Mouse (Mus musculus): Measurements from ENCODE around the gene Znhit1. TPM values are rescaled to one million over a fixed set of nuclear protein-coding genes. Genes with fewer than 3 reads are reported as not detected.

Gene Znhit1
- total RNA-seq, 2 experiments from 2014 or later = 61.2 to 79.6 TPM

DNA sequence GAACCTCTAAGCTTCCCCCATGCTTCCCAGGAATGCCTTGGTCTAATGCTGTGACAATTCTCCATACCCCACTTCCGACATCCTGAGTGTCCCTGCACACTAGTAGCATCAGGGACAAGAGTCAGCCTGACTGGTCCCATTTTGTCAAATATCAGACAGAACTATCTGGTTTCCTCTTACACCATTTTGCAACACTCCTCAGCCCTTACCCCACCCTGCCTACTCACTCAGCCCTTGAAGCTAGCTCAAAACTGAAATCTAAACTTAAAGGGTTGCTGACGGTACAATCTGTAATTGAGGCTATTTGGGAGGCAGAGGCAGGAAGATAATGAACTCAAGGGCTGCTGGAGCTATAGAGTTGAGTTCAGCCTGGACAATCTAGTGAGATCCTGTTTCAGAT lies 8.1 kb downstream of the Znhit1 start:
- DNase-seq = no peak
- TF ChIP-seq CTCF (IDR thresholded peaks at IDR 0.05) = no peak
- no peak overlapping the region for H3K27ac ChIP-seq
- no peak overlapping the region for H3K4me3 ChIP-seq
- intact Hi-C loops (cut with DNase I) = no loop called here

- no peak for DNase-seq
- intact Hi-C loops (cut with DNase I) = no loop called here
- no peak overlapping the region for H3K27ac ChIP-seq
- no peak for TF ChIP-seq CTCF (IDR thresholded peaks at IDR 0.05)
- H3K4me3 ChIP-seq = no peak overlapping the region
Observed at GRCm38 (mm10) chr5:136977769-136978168, 10.1 kb downstream of the Znhit1 start.

DNA sequence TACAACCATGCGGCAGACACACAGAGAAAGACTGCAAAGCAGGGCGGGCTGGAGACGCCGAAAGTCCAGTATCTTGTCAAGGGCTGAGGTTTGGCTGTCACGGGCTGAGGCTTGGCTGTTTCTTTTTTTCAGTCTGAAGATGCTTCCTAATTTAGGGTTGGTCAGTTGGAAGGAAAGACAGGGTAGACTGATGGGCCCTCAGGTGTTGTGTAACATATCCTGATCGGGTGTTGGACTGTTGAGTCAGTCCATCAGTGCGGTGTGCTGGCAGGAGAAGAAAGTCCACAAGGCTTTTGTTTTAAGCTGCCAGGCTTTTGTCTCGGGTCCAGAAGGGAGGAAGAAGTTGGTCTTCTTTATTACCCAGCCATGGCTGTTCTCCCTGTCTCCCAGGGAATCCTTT lies 14.2 kb downstream of the Znhit1 start:
- TF ChIP-seq CTCF (IDR thresholded peaks at IDR 0.05) = no peak
- no peak overlapping the region for H3K4me3 ChIP-seq

DNA sequence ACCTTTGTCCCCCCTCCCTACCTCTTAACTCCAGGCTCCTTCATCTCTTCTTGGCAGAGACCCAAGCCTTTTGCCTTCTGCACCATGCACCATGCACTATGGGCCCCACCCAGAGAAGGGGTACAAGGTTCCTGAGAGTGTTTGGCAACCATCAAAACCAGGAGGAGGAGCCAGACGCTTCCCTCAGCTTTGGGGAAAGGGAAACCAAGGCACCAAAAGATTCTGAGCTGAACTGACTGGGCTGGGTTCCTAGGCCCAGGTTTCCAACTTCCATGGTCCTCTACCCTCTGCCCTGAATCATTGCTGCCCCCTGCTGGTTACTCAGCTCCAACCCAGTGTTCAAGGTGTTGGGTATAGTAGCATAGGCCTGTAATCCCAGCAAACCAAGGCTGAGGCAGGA lies 17.1 kb downstream of the Znhit1 start:
- intact Hi-C loops (cut with DNase I) = loop anchor here (1.0 kb wide), 1 partner anchor 41 kb away; no protein-coding TSS in a partner anchor
- no peak overlapping the region for H3K27ac ChIP-seq
- peak; percentile 81 for DNase-seq
- peak; percentile 83 for TF ChIP-seq CTCF (IDR thresholded peaks at IDR 0.05)
- no peak overlapping the region for H3K4me3 ChIP-seq

More for the DNA sequence above, 14.2 kb downstream of the Znhit1 start:
- intact Hi-C loops (cut with DNase I) = no loop called here
- H3K27ac ChIP-seq = no peak overlapping the region
- DNase-seq = no peak

- no peak for TF ChIP-seq CTCF (IDR thresholded peaks at IDR 0.05)
- peak overlapping the region; percentile 86 for H3K27ac ChIP-seq
- intact Hi-C loops (cut with DNase I) = no loop called here
- H3K4me3 ChIP-seq = peak overlapping the region; percentile 63
- peak; percentile 84 for DNase-seq
Observed at GRCm38 (mm10) chr5:136967592-136967991, 20.2 kb downstream of the Znhit1 start.

DNA sequence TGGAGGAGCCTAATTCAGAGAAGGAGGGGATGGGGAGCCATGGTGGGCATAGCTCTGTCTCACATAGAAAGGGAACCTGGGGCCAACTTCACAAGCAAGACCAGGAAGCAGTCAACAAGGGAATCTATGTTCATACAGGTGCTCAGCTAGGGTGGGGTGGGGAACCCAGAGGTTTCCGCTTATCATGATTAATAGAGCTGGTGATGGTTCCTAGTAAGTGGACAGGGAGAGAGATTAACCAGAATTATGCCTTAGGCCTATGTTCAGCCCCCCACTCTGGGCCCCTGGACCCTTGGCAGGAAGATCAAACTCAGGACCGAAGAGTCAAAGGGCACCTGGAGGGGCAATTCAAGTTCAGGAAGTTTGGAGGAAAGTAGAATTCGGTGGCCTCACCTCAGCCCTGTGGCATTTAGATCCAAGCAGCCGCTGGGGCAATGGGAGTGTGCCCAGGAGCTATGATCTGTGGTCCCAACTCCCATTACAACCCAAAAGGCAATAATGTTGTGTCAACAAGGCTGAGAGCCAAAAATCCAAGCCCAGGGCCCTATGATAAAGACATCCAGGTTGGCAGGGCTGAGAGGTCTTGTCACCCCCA lies 20.9 kb downstream of the Znhit1 start:
- H3K4me3 ChIP-seq = peak overlapping the region; percentile 63
- no peak for DNase-seq
- H3K27ac ChIP-seq = peak overlapping the region; percentile 86
- intact Hi-C loops (cut with DNase I) = no loop called here
- TF ChIP-seq CTCF (IDR thresholded peaks at IDR 0.05) = no peak

GRCm38 (mm10) chr5:136966331-136966730 lies 21.5 kb downstream of the Znhit1 start, which contains the start of gene Cldn15:
TSS of gene Cldn15 (plus strand) at chr5:136966616.
- peak within 1 kb of the TSS; percentile 86 for H3K27ac ChIP-seq
- no peak for TF ChIP-seq CTCF (IDR thresholded peaks at IDR 0.05)
- peak; percentile 43 for DNase-seq
- peak within 1 kb of the TSS; percentile 63 for H3K4me3 ChIP-seq
- intact Hi-C loops (cut with DNase I) = no loop called here

- no peak for DNase-seq
- H3K27ac ChIP-seq = peak overlapping the region; percentile 86
- peak overlapping the region; percentile 36 for H3K4me3 ChIP-seq
- intact Hi-C loops (cut with DNase I) = no loop called here
- TF ChIP-seq CTCF (IDR thresholded peaks at IDR 0.05) = no peak
Observed at GRCm38 (mm10) chr5:136965686-136966085, 22.1 kb downstream of the Znhit1 start.

DNA sequence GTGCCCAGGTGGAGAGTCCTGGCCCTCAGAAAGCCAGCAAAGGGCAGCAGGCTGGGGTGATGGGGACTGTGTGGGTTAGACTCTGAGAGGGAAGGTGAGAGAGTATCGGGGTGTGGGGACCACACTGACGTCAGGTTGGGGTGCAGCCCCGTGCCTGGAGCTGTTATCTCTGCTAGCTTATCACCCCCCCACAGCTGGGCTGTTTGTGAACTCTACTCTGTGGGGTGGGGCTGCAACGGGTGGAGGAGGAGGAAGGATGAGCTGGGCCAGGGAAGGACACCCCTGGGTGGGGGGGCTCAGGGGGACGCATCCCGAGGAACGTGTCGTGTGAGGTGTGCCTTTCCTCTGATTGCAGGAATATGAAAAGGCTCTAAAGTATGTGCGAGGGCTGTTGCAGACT lies 22.6 kb downstream of the Znhit1 start:
- intact Hi-C loops (cut with DNase I) = no loop called here

GRCm38 (mm10) chr5:136962966-136963540 lies 24.8 kb downstream of the Znhit1 start:
- TF ChIP-seq CTCF (IDR thresholded peaks at IDR 0.05) = no peak
- Histone ChIP-seq H3K4me3 (peak overlapping the region; percentile 95), H3K27ac (peak overlapping the region; percentile 98)
- intact Hi-C loops (cut with DNase I) = no loop called here
- peak; percentile 32 for DNase-seq

More for the DNA sequence above, 22.6 kb downstream of the Znhit1 start:
- no peak for TF ChIP-seq CTCF (IDR thresholded peaks at IDR 0.05)
- no peak for DNase-seq
- Histone ChIP-seq H3K4me3 (no peak overlapping the region), H3K27ac (peak overlapping the region; percentile 86)

DNA sequence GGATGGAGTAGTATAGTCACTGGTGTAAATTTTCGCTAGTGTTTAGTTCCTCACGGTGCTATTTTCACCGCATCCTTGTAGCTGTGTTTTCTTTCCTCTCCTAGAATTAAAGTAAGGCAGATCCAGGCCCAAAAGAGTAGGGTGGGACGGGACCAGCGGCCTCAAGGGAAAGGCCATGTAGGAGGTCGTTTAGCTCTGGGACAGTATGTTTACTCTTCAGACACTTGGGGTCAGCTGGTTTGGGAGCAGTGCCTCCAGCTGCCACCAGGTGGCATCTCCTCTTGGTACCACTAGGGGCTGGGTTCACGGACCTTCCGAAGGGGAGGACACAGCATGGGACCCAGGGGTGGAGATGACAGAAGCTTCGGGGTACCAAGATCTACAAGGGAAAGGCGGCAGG lies 25.3 kb downstream of the Znhit1 start:
- no peak; the same call in 1 of the 2 replicates for TF ChIP-seq CTCF (IDR thresholded peaks at IDR 0.05)
- H3K4me3 ChIP-seq = peak overlapping the region; percentile 95

GRCm38 (mm10) chr5:136961983-136962461 lies 25.8 kb downstream of the Znhit1 start:
- no peak for TF ChIP-seq CTCF (IDR thresholded peaks at IDR 0.05)
- Histone ChIP-seq H3K27ac (peak overlapping the region; percentile 98), H3K4me3 (peak overlapping the region; percentile 95)
- DNase-seq = peak; percentile 93
- intact Hi-C loops (cut with DNase I) = no loop called here

More for the DNA sequence above, 25.3 kb downstream of the Znhit1 start:
- peak overlapping the region; percentile 98 for H3K27ac ChIP-seq
- peak; percentile 89 for DNase-seq
- intact Hi-C loops (cut with DNase I) = no loop called here

- intact Hi-C loops (cut with DNase I) = no loop called here
- TF ChIP-seq CTCF (IDR thresholded peaks at IDR 0.05) = no peak
- Histone ChIP-seq H3K27ac (peak overlapping the region; percentile 98), H3K4me3 (peak overlapping the region; percentile 95)
- no peak for DNase-seq
Observed at GRCm38 (mm10) chr5:136961334-136961982, 26.4 kb downstream of the Znhit1 start.
